Mouse (Mus musculus) limb, embryonic 14.5 days (tissue): ENCODE results near the gene Foxn3. TPM values are rescaled to one million over a fixed set of nuclear protein-coding genes. Genes with fewer than 3 reads are reported as not detected.

ENCODE experiments used
- ATAC-seq: fragments of 200-750 bp; cut with Nextera tagmentation; 2 replicates; pipeline ENCODE4 v1.8.0; 2017; ENCODE audit warnings: low read depth, moderate number of reproducible peaks, moderate TSS enrichment; ENCODE audit not compliant: low FRiP score
- DNase-seq: peaks from one replicate; pipeline ENCODE4 v3.0.0-alpha.2; 2015; ENCODE audit warnings: low spot score
- H3K27ac ChIP-seq: fragments of 300-500 bp; sonication (generic); replicated peaks from 2 replicates; pipeline ENCODE4 v1.5.1; 2014; ENCODE audit warnings: low read depth, mild to moderate bottlenecking, low read length, moderate library complexity, mixed read lengths
- H3K27me3 ChIP-seq: fragments of 300-500 bp; sonication (generic); 2 replicates; pipeline ENCODE4 v1.6.1; 2014; ENCODE audit warnings: low read length, mixed read lengths; ENCODE audit not compliant: control insufficient read depth, insufficient read depth
- H3K36me3 ChIP-seq: fragments of 300-500 bp; sonication (generic); 2 replicates; pipeline ENCODE4 v1.6.1; 2014; ENCODE audit warnings: mild to moderate bottlenecking, low read length, moderate library complexity, mixed read lengths; ENCODE audit not compliant: control insufficient read depth, insufficient read depth
- H3K4me1 ChIP-seq: fragments of 300-500 bp; sonication (generic); 2 replicates; pipeline ENCODE4 v1.6.1; 2014; ENCODE audit warnings: antibody characterized with exemption, low read length, mixed read lengths; ENCODE audit not compliant: control insufficient read depth, insufficient read depth
- H3K4me2 ChIP-seq: fragments of 300-500 bp; sonication (generic); replicated peaks from 2 replicates; pipeline ENCODE4 v1.6.1; 2014; ENCODE audit warnings: low read depth, mild to moderate bottlenecking, low read length, moderate library complexity; ENCODE audit not compliant: severe bottlenecking
- H3K4me3 ChIP-seq: fragments of 300-500 bp; sonication (generic); replicated peaks from 2 replicates; pipeline ENCODE4 v1.5.1; 2014; ENCODE audit warnings: low read length
- H3K9ac ChIP-seq: fragments of 300-500 bp; sonication (generic); 2 replicates; pipeline ENCODE4 v1.6.1; 2014; ENCODE audit warnings: mild to moderate bottlenecking, low read depth, low read length, moderate library complexity; ENCODE audit not compliant: severe bottlenecking
- H3K9me3 ChIP-seq: fragments of 300-500 bp; sonication (generic); 2 replicates; pipeline ENCODE4 v1.6.1; 2016; ENCODE audit warnings: low read length; ENCODE audit not compliant: control insufficient read depth
- POLR2A ChIP-seq: fragments of 200-500 bp; IDR thresholded peaks from 2 replicates; pipeline ENCODE4 v1.8.0; 2012; ENCODE audit warnings: inconsistent platforms, mild to moderate bottlenecking, moderate library complexity, borderline replicate concordance; ENCODE audit not compliant: insufficient read depth, insufficient read length; ENCODE audit errors: extremely low read depth
- WGBS: fragments of 180-500 bp; shearing (Covaris S2); extraction: QIAGEN DNeasy Blood & Tissue Kit; methylation state at CpG from one replicate; pipeline ENCODE4 v1.1.7; 2014; 5-methylcytosine and 5-hydroxymethylcytosine counted together
- polyA plus RNA-seq, 2 experiments: library from polyadenylated mRNA; depleted of rRNA in 1 of 2; stranded (reverse) in 1 of 2; unstranded in 1 of 2; fragments of >200 nt; fragmentation: Nextera tagmentation in 1 of 2; extraction: Ambion mirVana in 1 of 2; gene quantifications; 2 replicates each; pipeline versions ENCODE4 v1.2.1 to v1.2.3; 2012 to 2014

The Foxn3 gene
- polyA plus RNA-seq, 2 experiments: 27.6 to 118 TPM

DNA sequence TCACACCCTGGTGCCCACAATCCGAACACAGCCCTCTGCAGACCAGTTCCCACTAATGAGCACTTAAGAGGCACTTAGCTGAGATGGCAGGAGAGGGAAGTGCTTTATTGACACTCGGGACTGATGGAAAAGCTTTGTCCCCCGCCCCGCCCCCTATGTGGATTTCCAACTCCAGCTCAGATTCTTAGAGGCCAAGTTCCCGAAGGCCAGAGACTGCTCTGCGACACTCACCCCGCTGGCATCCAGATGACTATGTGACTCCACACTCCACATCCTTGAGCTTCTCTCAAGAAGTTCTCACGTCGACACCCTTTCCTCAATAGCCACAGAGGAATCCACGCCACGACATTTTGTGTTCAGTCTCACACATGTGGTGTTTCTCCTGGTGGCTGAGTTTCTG lies 295.6 kb downstream of the Foxn3 start:
- 71% methylated on average over 11 of the region's 11 CpGs for WGBS

DNA sequence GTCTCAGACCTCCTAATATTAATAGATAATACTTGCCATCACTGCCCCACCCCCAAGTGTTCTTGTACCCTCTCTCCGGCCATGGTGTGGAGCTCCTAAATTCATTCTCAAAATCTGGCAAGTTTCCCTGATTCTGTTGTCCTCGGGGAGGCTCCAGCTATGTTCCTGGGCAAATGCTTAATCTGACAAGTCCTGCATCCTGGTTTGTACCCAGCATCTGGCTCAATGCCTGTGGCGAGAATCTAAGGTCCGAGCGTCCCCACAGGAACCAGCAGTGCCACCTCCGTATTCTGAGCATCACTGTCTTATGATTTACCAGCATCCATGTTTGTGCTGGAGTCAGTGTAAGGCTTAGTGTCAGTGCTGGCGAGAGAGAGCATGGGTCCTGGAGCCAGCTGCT lies 296.9 kb downstream of the Foxn3 start:
- H3K4me3 ChIP-seq: no peak overlapping the region
- H3K4me2 ChIP-seq: no peak overlapping the region
- no peak overlapping the region for H3K27ac ChIP-seq
- H3K36me3 ChIP-seq: no peaks in the 10 kb centered on the region; the same call in 1 of the 2 replicates
- H3K27me3 ChIP-seq: no peaks in the 10 kb centered on the region
- DNase-seq (no peak), ATAC-seq (no peak)
- H3K9ac ChIP-seq: no peak overlapping the region
- no peaks in the 10 kb centered on the region for H3K4me1 ChIP-seq
- TF ChIP-seq POLR2A: no peak
- WGBS: 90% methylated on average over 7 of the region's 7 CpGs
- no peaks in the 10 kb centered on the region for H3K9me3 ChIP-seq

More for the DNA sequence above, 295.6 kb downstream of the Foxn3 start:
- TF ChIP-seq POLR2A: no peak
- Histone ChIP-seq H3K27ac (no peak overlapping the region), H3K9me3 (no peaks in the 10 kb centered on the region), H3K4me2 (no peak overlapping the region), H3K4me3 (no peak overlapping the region), H3K9ac (no peak overlapping the region), H3K4me1 (no peaks in the 10 kb centered on the region), H3K27me3 (no peaks in the 10 kb centered on the region), H3K36me3 (no peaks in the 10 kb centered on the region; the same call in 1 of the 2 replicates)
- ATAC-seq (no peak), DNase-seq (no peak)

DNA sequence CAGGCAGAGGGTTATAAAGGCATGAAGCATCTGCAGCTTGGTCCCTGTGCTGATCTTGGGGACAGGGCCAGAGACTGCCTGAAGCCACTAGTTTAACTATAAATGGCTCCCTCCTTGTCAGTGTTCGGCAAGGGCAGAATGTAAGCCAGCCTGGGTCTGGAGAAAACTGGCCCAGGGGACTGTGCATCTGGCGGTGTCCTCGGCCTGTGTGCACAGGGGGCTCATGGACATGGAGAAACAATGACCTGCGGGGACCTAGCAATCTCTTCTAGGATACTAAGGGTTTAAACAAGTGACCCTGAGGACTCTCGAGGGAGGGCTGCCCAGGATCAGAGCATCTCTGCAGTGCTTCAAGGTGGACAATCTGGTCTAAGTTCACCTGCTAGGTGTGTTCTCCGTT lies 297.6 kb downstream of the Foxn3 start:
- 87% methylated on average over 6 of the region's 6 CpGs for WGBS
- no peak overlapping the region for H3K4me2 ChIP-seq
- peaks cover 2% of the 10 kb centered on the region; the same call in 1 of the 2 replicates for H3K4me1 ChIP-seq
- H3K9me3 ChIP-seq: no peaks in the 10 kb centered on the region
- DNase-seq: no peak
- no peak overlapping the region for H3K27ac ChIP-seq
- ATAC-seq: no peak
- no peak for TF ChIP-seq POLR2A
- no peak overlapping the region for H3K4me3 ChIP-seq
- no peaks in the 10 kb centered on the region; the same call in 1 of the 2 replicates for H3K36me3 ChIP-seq
- no peak overlapping the region for H3K9ac ChIP-seq
- H3K27me3 ChIP-seq: no peaks in the 10 kb centered on the region

DNA sequence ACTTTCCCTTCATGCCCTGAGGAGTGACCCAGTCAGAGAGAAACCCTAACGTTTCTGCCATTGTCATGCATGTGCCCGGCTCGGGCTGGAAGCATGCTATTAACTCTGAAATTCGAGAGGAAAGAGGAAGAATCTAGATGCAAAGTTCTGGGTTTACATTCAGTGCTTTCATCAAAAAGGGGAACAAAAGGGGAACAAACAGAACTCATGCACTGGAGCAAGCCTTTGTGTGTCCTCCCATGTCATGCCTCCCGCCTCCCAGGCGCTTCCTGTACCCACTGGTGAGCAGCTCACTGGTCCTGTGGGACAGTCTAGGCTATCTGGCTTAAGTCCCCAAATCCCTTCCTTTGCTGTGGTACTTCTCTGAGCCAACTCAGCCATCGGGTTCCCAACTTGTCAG lies 299.0 kb downstream of the Foxn3 start:
- TF ChIP-seq POLR2A: no peak
- Histone ChIP-seq H3K36me3 (no peaks in the 10 kb centered on the region; the same call in 1 of the 2 replicates), H3K4me3 (no peak overlapping the region), H3K9ac (no peak overlapping the region), H3K27ac (no peak overlapping the region), H3K4me2 (no peak overlapping the region), H3K4me1 (peaks cover 12% of the 10 kb centered on the region), H3K9me3 (no peaks in the 10 kb centered on the region), H3K27me3 (no peaks in the 10 kb centered on the region)
- 73% methylated on average over 7 of the region's 7 CpGs for WGBS
- ATAC-seq (no peak), DNase-seq (no peak)

DNA sequence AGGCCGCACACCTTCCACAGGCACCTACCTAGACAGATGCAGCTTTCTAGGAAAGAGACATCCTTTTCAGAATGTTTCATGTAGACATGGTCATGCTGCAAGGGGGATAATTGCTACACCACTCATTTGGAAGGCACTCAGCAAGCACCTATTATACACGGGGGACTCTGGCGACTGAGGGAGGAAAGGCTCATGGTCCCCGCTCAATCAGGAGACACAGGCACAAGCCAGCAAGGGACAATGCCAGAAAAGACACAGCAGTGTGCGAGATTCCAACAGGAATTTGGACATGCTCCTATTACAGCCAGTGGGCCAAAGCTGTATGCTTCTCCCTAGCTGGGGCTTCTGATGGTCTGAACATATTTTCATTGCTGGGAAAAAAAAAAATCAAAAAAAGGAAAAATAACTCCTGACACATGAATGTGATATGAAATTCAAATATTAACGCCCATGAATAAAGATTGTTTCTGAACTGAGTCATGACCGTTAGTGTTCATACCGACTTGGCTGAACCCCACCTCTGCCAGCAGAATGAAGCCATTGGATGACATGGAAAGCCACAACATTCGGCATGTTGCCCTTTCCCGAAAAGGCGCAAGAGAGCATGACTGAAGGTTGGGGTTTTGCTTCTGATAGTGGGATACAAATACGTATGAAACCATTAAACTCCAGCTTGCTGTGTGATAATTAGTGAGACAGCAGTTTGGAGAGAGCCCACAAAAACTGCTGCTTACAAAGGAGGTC lies 299.6 kb downstream of the Foxn3 start:
- Histone ChIP-seq H3K9me3 (no peaks in the 10 kb centered on the region), H3K36me3 (no peaks in the 10 kb centered on the region; the same call in 1 of the 2 replicates), H3K4me2 (no peak overlapping the region), H3K4me1 (peaks cover 14% of the 10 kb centered on the region), H3K27me3 (no peaks in the 10 kb centered on the region), H3K9ac (no peak overlapping the region), H3K27ac (no peak overlapping the region), H3K4me3 (no peak overlapping the region)
- TF ChIP-seq POLR2A: no peak
- 81% methylated on average over 12 of the region's 12 CpGs for WGBS
- no peak for ATAC-seq
- no peak for DNase-seq

DNA sequence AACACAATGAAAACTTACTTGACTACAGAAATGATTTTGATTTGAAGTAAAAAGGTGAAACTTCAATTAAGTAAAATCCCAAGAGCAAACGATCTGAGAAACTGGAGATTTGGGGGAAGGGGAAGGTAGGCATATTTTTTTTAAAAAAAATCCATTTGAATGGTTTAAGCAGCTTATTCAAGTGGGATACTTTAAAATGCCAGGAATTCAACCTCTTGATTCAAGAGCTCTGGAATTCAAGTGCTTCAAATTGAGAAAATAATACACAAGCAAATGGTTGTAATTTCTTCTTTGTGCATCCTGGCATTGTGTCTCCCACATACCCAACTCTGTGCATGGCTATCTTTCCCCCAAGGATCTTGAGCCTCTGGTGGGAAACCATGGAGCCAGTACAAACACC lies 300.5 kb downstream of the Foxn3 start:
- Histone ChIP-seq H3K4me3 (no peak overlapping the region), H3K9me3 (no peaks in the 10 kb centered on the region), H3K27ac (no peak overlapping the region), H3K4me2 (no peak overlapping the region), H3K9ac (no peak overlapping the region), H3K4me1 (peaks cover 17% of the 10 kb centered on the region), H3K27me3 (no peaks in the 10 kb centered on the region), H3K36me3 (no peaks in the 10 kb centered on the region; the same call in 1 of the 2 replicates)
- 72% methylated on average over 1 of the region's 1 CpGs for WGBS
- DNase-seq (no peak), ATAC-seq (no peak)
- TF ChIP-seq POLR2A: no peak
